Mouse (Mus musculus) lung, adult 2 months (tissue): ENCODE measurements around the gene Dop1a.

ENCODE experiments used
- CTCF ChIP-seq: fragments of 200-500 bp; IDR thresholded peaks from 2 replicates; pipeline ENCODE4 v1.5.1; 2011; ENCODE audit warnings: mild to moderate bottlenecking, low read length, control low read depth; ENCODE audit not compliant: insufficient read depth
- POLR2A ChIP-seq: fragments of 200-500 bp; IDR thresholded peaks from 2 replicates; pipeline ENCODE4 v1.6.1; 2011; ENCODE audit warnings: low read depth, mild to moderate bottlenecking, control low read depth, low read length, borderline replicate concordance; ENCODE audit errors: extremely low read depth

- TF ChIP-seq CTCF (no peak), POLR2A (no peak)
Measured at GRCm38 (mm10) chr9:86419366-86419765, 47.6 kb upstream of the Dop1a start.
